Mouse (Mus musculus) kidney, embryonic 15.5 days (tissue): ENCODE measurements at regions not wholly inside any gene's neighbourhood (a gene's known extent, or its start where the extent isn't known, plus 50 kb on each side); places are given as distances from the start of the nearest gene placed in this dataset.

Source experiments
- ATAC-seq: fragments of 200-750 bp; cut with Nextera tagmentation; replicated peaks from 2 replicates; pipeline ENCODE4 v1.8.0; 2017; ENCODE audit warnings: moderate TSS enrichment; ENCODE audit not compliant: low FRiP score
- H3K27ac ChIP-seq: fragments of 300-500 bp; sonication (generic); 2 replicates; pipeline ENCODE4 v1.5.1; 2015; ENCODE audit warnings: mild to moderate bottlenecking, inconsistent platforms
- H3K27me3 ChIP-seq: fragments of 300-500 bp; sonication (generic); 2 replicates; pipeline ENCODE4 v1.6.1; 2015; ENCODE audit warnings: inconsistent platforms
- H3K36me3 ChIP-seq: fragments of 300-500 bp; sonication (generic); 2 replicates; pipeline ENCODE4 v1.6.1; 2015; ENCODE audit warnings: inconsistent platforms
- H3K4me1 ChIP-seq: fragments of 300-500 bp; sonication (generic); 2 replicates; pipeline ENCODE4 v1.6.1; 2015; ENCODE audit warnings: inconsistent platforms
- H3K4me2 ChIP-seq: fragments of 300-500 bp; sonication (generic); 2 replicates; pipeline ENCODE4 v1.6.1; 2015; ENCODE audit warnings: moderate library complexity, mild to moderate bottlenecking, inconsistent platforms
- H3K4me3 ChIP-seq: fragments of 300-500 bp; sonication (generic); replicated peaks from 2 replicates; pipeline ENCODE4 v1.5.1; 2015; ENCODE audit warnings: mild to moderate bottlenecking, inconsistent platforms
- H3K9ac ChIP-seq: fragments of 300-500 bp; sonication (generic); 2 replicates; pipeline ENCODE4 v1.6.1; 2015; ENCODE audit warnings: mild to moderate bottlenecking, inconsistent platforms
- H3K9me3 ChIP-seq: fragments of 300-500 bp; sonication (generic); replicated peaks from 2 replicates; pipeline ENCODE4 v1.6.1; 2016; ENCODE audit warnings: inconsistent platforms
- WGBS: fragments of 180-500 bp; shearing (Covaris S2); methylation state at CpG from one replicate; pipeline ENCODE4 v1.1.7; 2015; ENCODE audit warnings: mixed read lengths; 5-methylcytosine and 5-hydroxymethylcytosine counted together

GRCm38 (mm10) chr8:30694126-30694525 lies 2734.4 kb upstream of the 5930422O12Rik start:
- H3K4me2 ChIP-seq = no peak overlapping the region
- no peaks in the 10 kb centered on the region for H3K4me1 ChIP-seq
- H3K9ac ChIP-seq = no peak overlapping the region
- H3K36me3 ChIP-seq = no peaks in the 10 kb centered on the region
- no peak overlapping the region for H3K27ac ChIP-seq
- no peaks in the 10 kb centered on the region for H3K9me3 ChIP-seq
- ATAC-seq = no peak
- H3K27me3 ChIP-seq = no peaks in the 10 kb centered on the region
- WGBS = 82% methylated on average over 3 of the region's 3 CpGs
- H3K4me3 ChIP-seq = no peak overlapping the region

GRCm38 (mm10) chr8:30716643-30717042 lies 2711.9 kb upstream of the 5930422O12Rik start:
- ATAC-seq = no peak
- H3K9ac ChIP-seq = no peak overlapping the region
- no peaks in the 10 kb centered on the region for H3K36me3 ChIP-seq
- no peak overlapping the region for H3K4me2 ChIP-seq
- H3K9me3 ChIP-seq = no peaks in the 10 kb centered on the region
- no peaks in the 10 kb centered on the region for H3K27me3 ChIP-seq
- no peak overlapping the region for H3K4me3 ChIP-seq
- H3K4me1 ChIP-seq = no peaks in the 10 kb centered on the region
- no peak overlapping the region for H3K27ac ChIP-seq
- 94% methylated on average over 1 of the region's 1 CpGs for WGBS

DNA sequence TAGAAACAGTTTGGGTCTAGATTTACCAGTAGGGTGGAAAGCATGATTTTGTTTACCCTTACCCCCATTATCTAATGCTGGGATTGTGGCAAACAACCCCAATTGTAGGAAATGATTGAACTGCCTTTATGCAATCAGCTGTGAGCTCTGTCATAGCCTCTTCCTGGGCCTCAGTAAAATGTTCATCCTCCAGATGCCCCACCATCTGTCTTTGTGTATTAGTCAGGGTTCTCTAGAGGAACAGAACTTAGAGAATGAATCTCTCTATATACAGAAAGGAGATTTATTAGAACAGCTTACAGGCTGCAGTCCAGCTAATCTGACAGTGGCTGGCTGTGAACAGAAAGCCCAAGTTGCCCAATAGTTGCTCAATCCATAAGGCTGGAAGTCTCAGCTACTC lies 2698.1 kb upstream of the 5930422O12Rik start:
- no peaks in the 10 kb centered on the region for H3K9me3 ChIP-seq
- no peak overlapping the region for H3K27ac ChIP-seq
- peaks cover 6% of the 10 kb centered on the region; the same call in 1 of the 2 replicates for H3K4me1 ChIP-seq
- H3K27me3 ChIP-seq = no peaks in the 10 kb centered on the region
- no peak overlapping the region for H3K9ac ChIP-seq
- ATAC-seq = no peak
- no peaks in the 10 kb centered on the region for H3K36me3 ChIP-seq
- no peak overlapping the region for H3K4me3 ChIP-seq
- H3K4me2 ChIP-seq = no peak overlapping the region

DNA sequence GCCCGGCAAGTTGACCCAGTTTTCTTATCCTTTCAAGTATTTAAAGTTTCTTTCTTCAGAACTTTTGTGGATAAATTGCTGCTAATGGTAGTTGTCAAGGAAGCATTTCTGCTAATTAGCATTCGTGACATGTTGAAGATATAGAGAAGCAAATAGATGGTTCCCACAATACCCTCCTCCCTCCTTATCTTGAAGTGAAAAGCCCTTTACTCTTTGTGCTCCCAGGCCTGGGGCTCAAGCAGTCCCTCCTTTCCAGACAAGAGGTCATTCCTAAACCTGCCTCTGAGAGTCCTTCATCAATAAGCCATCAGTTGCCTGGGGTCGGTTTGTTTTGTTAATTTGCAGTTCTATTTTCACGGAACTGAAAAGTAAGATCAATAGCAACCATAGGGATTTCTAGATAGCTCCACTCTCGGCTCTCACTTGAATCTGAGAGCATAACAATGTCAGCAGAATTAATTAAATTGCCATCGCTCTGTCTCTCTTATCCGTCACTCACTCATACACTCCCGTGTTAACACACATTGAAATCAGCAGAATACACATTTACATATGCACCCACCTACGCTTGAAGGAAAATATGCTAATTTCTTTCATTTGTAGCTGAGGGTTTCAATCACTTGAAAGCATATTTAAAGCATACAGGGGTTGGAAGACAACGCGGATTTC lies 2695.8 kb upstream of the 5930422O12Rik start:
- peaks cover 11% of the 10 kb centered on the region; the same call in 1 of the 2 replicates for H3K4me1 ChIP-seq
- no peaks in the 10 kb centered on the region for H3K36me3 ChIP-seq
- H3K4me2 ChIP-seq = no peak overlapping the region
- no peaks in the 10 kb centered on the region for H3K9me3 ChIP-seq
- H3K27me3 ChIP-seq = no peaks in the 10 kb centered on the region
- WGBS = 82% methylated on average over 11 of the region's 11 CpGs
- no peak overlapping the region for H3K9ac ChIP-seq
- H3K4me3 ChIP-seq = no peak overlapping the region
- H3K27ac ChIP-seq = no peak overlapping the region
- no peak for ATAC-seq

DNA sequence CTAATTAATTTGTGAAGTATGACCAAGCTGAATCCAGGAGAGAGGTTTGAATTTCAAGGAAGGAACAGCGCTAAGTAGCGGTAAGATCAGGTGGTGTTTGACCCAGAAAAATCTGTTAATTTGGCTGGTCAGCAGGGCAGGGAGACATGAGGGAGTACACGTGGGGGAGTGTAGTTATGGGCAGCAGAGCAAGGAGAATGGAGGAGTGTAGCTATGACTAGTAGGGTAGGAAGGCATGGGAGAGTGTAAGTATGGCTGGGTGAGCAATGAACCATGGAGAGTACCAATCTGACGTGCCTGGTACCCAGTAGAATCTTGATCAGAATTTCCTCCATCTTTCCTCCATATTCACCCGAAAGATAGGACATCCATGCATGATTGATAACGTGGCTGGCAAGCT lies 2695.1 kb upstream of the 5930422O12Rik start:
- ATAC-seq = peak; percentile 56
- no peak overlapping the region for H3K4me3 ChIP-seq
- WGBS = 69% methylated on average over 6 of the region's 6 CpGs

DNA sequence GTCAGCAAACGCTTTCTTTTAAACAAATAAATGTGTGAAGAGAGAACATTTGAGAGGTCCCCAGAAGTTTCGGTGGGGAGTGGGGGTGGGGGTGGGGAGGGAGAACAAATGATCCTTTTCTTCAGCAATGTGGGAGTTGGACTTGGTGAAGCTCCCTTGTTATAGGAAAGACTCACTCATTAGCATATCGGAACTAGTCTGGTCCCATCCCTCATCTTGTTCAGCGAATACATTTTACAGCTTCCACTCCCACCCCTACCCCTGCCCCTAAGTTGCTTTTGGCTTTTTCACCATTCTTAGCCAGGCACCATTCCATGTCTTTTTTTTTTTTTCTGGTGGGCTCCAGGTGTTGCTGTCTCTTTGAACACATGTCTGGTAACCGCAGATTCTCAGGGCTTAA lies 2693.2 kb upstream of the 5930422O12Rik start:
- 27% methylated on average over 5 of the region's 5 CpGs for WGBS
- H3K36me3 ChIP-seq = no peaks in the 10 kb centered on the region
- H3K4me1 ChIP-seq = peaks cover 11% of the 10 kb centered on the region; the same call in 1 of the 2 replicates
- no peaks in the 10 kb centered on the region for H3K27me3 ChIP-seq
- no peak overlapping the region for H3K27ac ChIP-seq
- no peak overlapping the region for H3K9ac ChIP-seq
- H3K9me3 ChIP-seq = no peaks in the 10 kb centered on the region
- ATAC-seq = peak; percentile 41; the same call in 1 of the 2 replicates
- H3K4me2 ChIP-seq = peak overlapping the region; percentile 41
- no peak overlapping the region for H3K4me3 ChIP-seq

More for the DNA sequence above, 2695.1 kb upstream of the 5930422O12Rik start:
- no peak overlapping the region for H3K9ac ChIP-seq
- no peak overlapping the region for H3K4me2 ChIP-seq
- H3K27ac ChIP-seq = no peak overlapping the region
- no peaks in the 10 kb centered on the region for H3K27me3 ChIP-seq
- no peaks in the 10 kb centered on the region for H3K9me3 ChIP-seq
- no peaks in the 10 kb centered on the region for H3K36me3 ChIP-seq
- H3K4me1 ChIP-seq = peaks cover 11% of the 10 kb centered on the region; the same call in 1 of the 2 replicates

DNA sequence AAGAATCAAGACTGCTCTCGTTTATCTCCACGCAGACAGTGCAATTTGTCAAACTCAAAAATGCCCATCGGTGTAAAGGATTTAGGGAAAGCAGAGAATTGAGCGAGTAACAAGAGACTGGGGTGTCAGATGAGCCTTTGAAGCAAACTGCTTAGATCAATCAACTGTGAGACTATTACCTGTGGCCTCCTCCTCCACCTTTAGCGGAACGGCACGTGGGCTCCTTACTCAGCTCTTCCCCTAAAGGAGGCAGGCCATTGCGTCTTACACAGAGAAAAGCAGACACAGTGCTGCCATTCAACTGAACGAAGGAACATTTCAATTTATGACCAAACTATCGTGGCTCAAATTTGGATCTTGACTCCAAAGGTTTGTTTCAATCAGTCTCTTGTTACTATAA lies 2692.8 kb upstream of the 5930422O12Rik start:
- peaks cover 11% of the 10 kb centered on the region; the same call in 1 of the 2 replicates for H3K4me1 ChIP-seq
- no peaks in the 10 kb centered on the region for H3K9me3 ChIP-seq
- no peak overlapping the region for H3K4me3 ChIP-seq
- H3K27ac ChIP-seq = no peak overlapping the region
- H3K27me3 ChIP-seq = no peaks in the 10 kb centered on the region
- peak; percentile 69 for ATAC-seq
- H3K9ac ChIP-seq = no peak overlapping the region
- H3K4me2 ChIP-seq = peak overlapping the region; percentile 41
- WGBS = 22% methylated on average over 10 of the region's 10 CpGs
- H3K36me3 ChIP-seq = no peaks in the 10 kb centered on the region

- no peak for ATAC-seq
- no peak overlapping the region for H3K27ac ChIP-seq
- no peak overlapping the region for H3K4me2 ChIP-seq
- H3K27me3 ChIP-seq = no peaks in the 10 kb centered on the region
- 69% methylated on average over 3 of the region's 3 CpGs for WGBS
- H3K4me1 ChIP-seq = no peaks in the 10 kb centered on the region
- H3K9ac ChIP-seq = no peak overlapping the region
- H3K4me3 ChIP-seq = no peak overlapping the region
- H3K9me3 ChIP-seq = no peaks in the 10 kb centered on the region
- H3K36me3 ChIP-seq = no peaks in the 10 kb centered on the region
These were observed 2681.6 kb upstream of the 5930422O12Rik start for GRCm38 (mm10) chr8:30746874-30747273.
